Mouse (Mus musculus): ENCODE results near the gene Resp18.

The Resp18 gene

GRCm38 (mm10) chr1:75278228-75278627 is at the start of gene Resp18:
Resp18 (minus strand) TSS chr1:75278415.
- peak; percentile 85 for DNase-seq (ENCODE audit: low read depth, low spot score)

- no peak for DNase-seq (ENCODE audit: low read depth, low spot score)
Measured at GRCm38 (mm10) chr1:75327461-75327860, 49.2 kb upstream of the Resp18 start.

- no peak for DNase-seq (ENCODE audit: low read depth, low spot score)
Measured at GRCm38 (mm10) chr1:75319166-75319565, 41.0 kb upstream of the Resp18 start.

GRCm38 (mm10) chr1:75318736-75319135 is 40.5 kb upstream of the Resp18 start:
- DNase-seq (ENCODE audit: low read depth, low spot score), result no peak

GRCm38 (mm10) chr1:75318301-75318700 is 40.1 kb upstream of the Resp18 start:
- no peak for DNase-seq (ENCODE audit: low read depth, low spot score)

GRCm38 (mm10) chr1:75317241-75318201 is 39.3 kb upstream of the Resp18 start, which contains the start of gene Dnpep:
Dnpep (minus strand) TSS chr1:75317990.
- DNase-seq (ENCODE audit: low read depth, low spot score), result peak; percentile 100

- peak; percentile 80 for DNase-seq (ENCODE audit: low read depth, low spot score)
Measured at GRCm38 (mm10) chr1:75316861-75317240, 38.6 kb upstream of the Resp18 start.

GRCm38 (mm10) chr1:75315456-75316365 is 37.5 kb upstream of the Resp18 start:
- no peak for DNase-seq (ENCODE audit: low read depth, low spot score)

GRCm38 (mm10) chr1:75315011-75315410 is 36.8 kb upstream of the Resp18 start:
- DNase-seq (ENCODE audit: low read depth, low spot score), result no peak

GRCm38 (mm10) chr1:75311694-75312093 is 33.5 kb upstream of the Resp18 start:
- DNase-seq (ENCODE audit: low read depth, low spot score), result no peak

GRCm38 (mm10) chr1:75304662-75305061 is 26.4 kb upstream of the Resp18 start:
- no peak for DNase-seq (ENCODE audit: low read depth, low spot score)

GRCm38 (mm10) chr1:75294294-75294693 is 16.1 kb upstream of the Resp18 start:
- peak; percentile 71 for DNase-seq (ENCODE audit: low read depth, low spot score)

- no peak for DNase-seq (ENCODE audit: low read depth, low spot score)
Measured at GRCm38 (mm10) chr1:75293331-75293701, 15.1 kb upstream of the Resp18 start.

- peak; percentile 49 for DNase-seq (ENCODE audit: low read depth, low spot score)
Measured at GRCm38 (mm10) chr1:75292476-75293330, 14.5 kb upstream of the Resp18 start.

GRCm38 (mm10) chr1:75291321-75291720 is 13.1 kb upstream of the Resp18 start:
- no peak for DNase-seq (ENCODE audit: low read depth, low spot score)

- DNase-seq (ENCODE audit: low read depth, low spot score), result peak; percentile 79
Measured at GRCm38 (mm10) chr1:75290582-75290981, 12.4 kb upstream of the Resp18 start.

GRCm38 (mm10) chr1:75289888-75290431 is 11.7 kb upstream of the Resp18 start:
- DNase-seq (ENCODE audit: low read depth, low spot score), result peak; percentile 83

GRCm38 (mm10) chr1:75289376-75289775 is 11.2 kb upstream of the Resp18 start:
- peak; percentile 81 for DNase-seq (ENCODE audit: low read depth, low spot score)

GRCm38 (mm10) chr1:75284911-75285310 is 6.7 kb upstream of the Resp18 start:
- DNase-seq (ENCODE audit: low read depth, low spot score), result no peak

- DNase-seq (ENCODE audit: low read depth, low spot score), result peak; percentile 87
Measured at GRCm38 (mm10) chr1:75283017-75283416, 4.8 kb upstream of the Resp18 start.

Data from brain, adult 2 months (tissue).